Mouse (Mus musculus) hindbrain, embryonic 13.5 days (tissue): ENCODE data around the gene Map4k1. TPM values are rescaled to one million over a fixed set of nuclear protein-coding genes. Genes with fewer than 3 reads are reported as not detected.
"Not testable (repeated sequence)": the region's sequence is repeated elsewhere in the genome, so short reads cannot be mapped to it uniquely, and the experiment has no call there.

ENCODE experiments used
- ATAC-seq: fragments of 200-750 bp; cut with Nextera tagmentation; 2 replicates; pipeline ENCODE4 v1.8.0; 2017; ENCODE audit warnings: moderate TSS enrichment; ENCODE audit not compliant: low FRiP score
- H3K27ac ChIP-seq: fragments of 300-500 bp; sonication (generic); 2 replicates; pipeline ENCODE4 v1.5.1; 2015; ENCODE audit warnings: inconsistent platforms, mild to moderate bottlenecking, moderate library complexity
- H3K27me3 ChIP-seq: fragments of 300-500 bp; sonication (generic); 2 replicates; pipeline ENCODE4 v1.6.1; 2015; ENCODE audit warnings: mild to moderate bottlenecking, inconsistent platforms
- H3K36me3 ChIP-seq: fragments of 300-500 bp; sonication (generic); 2 replicates; pipeline ENCODE4 v1.6.1; 2015; ENCODE audit warnings: mild to moderate bottlenecking, inconsistent platforms
- H3K4me1 ChIP-seq: fragments of 300-500 bp; sonication (generic); replicated peaks from 2 replicates; pipeline ENCODE4 v1.6.1; 2015; ENCODE audit warnings: inconsistent platforms
- H3K4me2 ChIP-seq: fragments of 300-500 bp; sonication (generic); 2 replicates; pipeline ENCODE4 v1.6.1; 2015; ENCODE audit warnings: inconsistent platforms, mild to moderate bottlenecking, moderate library complexity
- H3K4me3 ChIP-seq: fragments of 300-500 bp; sonication (generic); 2 replicates; pipeline ENCODE4 v1.5.1; 2015; ENCODE audit warnings: mild to moderate bottlenecking, inconsistent platforms
- H3K9ac ChIP-seq: fragments of 300-500 bp; sonication (generic); 2 replicates; pipeline ENCODE4 v1.6.1; 2015; ENCODE audit warnings: mild to moderate bottlenecking, inconsistent platforms
- H3K9me3 ChIP-seq: fragments of 300-500 bp; sonication (generic); 2 replicates; pipeline ENCODE4 v1.6.1; 2016; ENCODE audit warnings: inconsistent platforms
- WGBS: fragments of 180-500 bp; shearing (Covaris S2); methylation state at CpG from one replicate; pipeline ENCODE4 v1.1.7; 2015; 5-methylcytosine and 5-hydroxymethylcytosine counted together
- polyA plus RNA-seq: library from polyadenylated mRNA; unstranded; fragments of >200 nt; fragmentation: Nextera tagmentation; extraction: Ambion mirVana; gene quantifications from 2 replicates; pipeline ENCODE4 v1.2.1, GENCODE M21; 2015

Map4k1 gene
- polyA plus RNA-seq, 1 experiment from 2014 or later = 4.1 TPM

- peaks cover 60% of the 10 kb centered on the region for H3K4me1 ChIP-seq
- 65% methylated on average over 1 of the region's 1 CpGs for WGBS
- H3K4me2 ChIP-seq = peak overlapping the region; percentile 93
- H3K9me3 ChIP-seq = no peaks in the 10 kb centered on the region
- no peaks in the 10 kb centered on the region for H3K36me3 ChIP-seq
- no peaks in the 10 kb centered on the region for H3K27me3 ChIP-seq
- ATAC-seq = no peak
- no peak overlapping the region for H3K27ac ChIP-seq
- no peak overlapping the region for H3K4me3 ChIP-seq
- H3K9ac ChIP-seq = 0 out of 2 replicates have a peak overlapping the region, but pooled peaks have one; percentile 98
Measured at GRCm38 (mm10) chr7:28958770-28959169, 23.1 kb upstream of the Map4k1 start.

- Histone ChIP-seq H3K4me2 (peak overlapping the region; percentile 93), H3K9me3 (no peaks in the 10 kb centered on the region), H3K4me3 (peak overlapping the region; percentile 99), H3K4me1 (peaks cover 55% of the 10 kb centered on the region), H3K27ac (no peak overlapping the region; the same call in 1 of the 2 replicates), H3K36me3 (no peaks in the 10 kb centered on the region), H3K9ac (peak overlapping the region; percentile 98), H3K27me3 (no peaks in the 10 kb centered on the region)
- no peak for ATAC-seq
- WGBS = 49% methylated on average over 6 of the region's 6 CpGs
Measured at GRCm38 (mm10) chr7:28959505-28960045, 22.3 kb upstream of the Map4k1 start.

GRCm38 (mm10) chr7:28960354-28961046 lies 21.4 kb upstream of the Map4k1 start:
- Histone ChIP-seq H3K4me1 (peaks cover 47% of the 10 kb centered on the region), H3K27ac (0 out of 2 replicates have a peak overlapping the region, but pooled peaks have one; percentile 12), H3K9ac (peak overlapping the region; percentile 98), H3K4me2 (peak overlapping the region; percentile 93), H3K27me3 (no peaks in the 10 kb centered on the region), H3K36me3 (no peaks in the 10 kb centered on the region), H3K4me3 (peak overlapping the region; percentile 99), H3K9me3 (no peaks in the 10 kb centered on the region)
- WGBS = 34% methylated on average over 9 of the region's 9 CpGs
- ATAC-seq = no peak

GRCm38 (mm10) chr7:28961584-28961926 lies 20.3 kb upstream of the Map4k1 start:
- WGBS = 0% methylated on average over 7 of the region's 7 CpGs
- Histone ChIP-seq H3K9ac (peak overlapping the region; percentile 98), H3K4me2 (peak overlapping the region; percentile 93), H3K4me1 (peaks cover 46% of the 10 kb centered on the region), H3K4me3 (peak overlapping the region; percentile 99), H3K9me3 (no peaks in the 10 kb centered on the region), H3K27me3 (no peaks in the 10 kb centered on the region), H3K27ac (peak overlapping the region; percentile 91), H3K36me3 (no peaks in the 10 kb centered on the region)
- no peak for ATAC-seq

- Histone ChIP-seq H3K4me1 (peaks cover 42% of the 10 kb centered on the region), H3K27me3 (no peaks in the 10 kb centered on the region), H3K9me3 (no peaks in the 10 kb centered on the region), H3K4me3 (peak within 1 kb of the TSS; percentile 99), H3K36me3 (no peaks in the 10 kb centered on the region), H3K4me2 (peak within 1 kb of the TSS; percentile 93), H3K27ac (peak within 1 kb of the TSS; percentile 91), H3K9ac (peak within 1 kb of the TSS; percentile 98)
- ATAC-seq = peak; percentile 92
- under 1% methylated on average over 73 of the region's 76 CpGs for WGBS
Measured at GRCm38 (mm10) chr7:28961927-28962670, 19.8 kb upstream of the Map4k1 start, which contains the start of gene Actn4. TSS of gene Actn4 (minus strand) at chr7:28962340.

GRCm38 (mm10) chr7:28963399-28963923 lies 18.4 kb upstream of the Map4k1 start:
- no peak overlapping the region for H3K4me3 ChIP-seq
- no peak overlapping the region for H3K9ac ChIP-seq
- H3K27me3 ChIP-seq = no peaks in the 10 kb centered on the region
- H3K27ac ChIP-seq = 0 out of 2 replicates have a peak overlapping the region, but pooled peaks have one; percentile 88
- H3K36me3 ChIP-seq = no peaks in the 10 kb centered on the region
- H3K4me2 ChIP-seq = no peak overlapping the region
- ATAC-seq = no peak
- no peaks in the 10 kb centered on the region for H3K9me3 ChIP-seq
- peaks cover 35% of the 10 kb centered on the region for H3K4me1 ChIP-seq
- 75% methylated on average over 3 of the region's 3 CpGs for WGBS

GRCm38 (mm10) chr7:28965346-28965840 lies 16.5 kb upstream of the Map4k1 start:
- Histone ChIP-seq H3K9ac (no peak overlapping the region), H3K27me3 (no peaks in the 10 kb centered on the region), H3K4me1 (peaks cover 16% of the 10 kb centered on the region), H3K4me2 (no peak overlapping the region), H3K4me3 (no peak overlapping the region), H3K9me3 (no peaks in the 10 kb centered on the region), H3K27ac (no peak overlapping the region), H3K36me3 (peaks cover 8% of the 10 kb centered on the region)
- 85% methylated on average over 5 of the region's 5 CpGs for WGBS
- no peak for ATAC-seq

- no peak for ATAC-seq
- no peak overlapping the region for H3K9ac ChIP-seq
- H3K4me1 ChIP-seq = peaks cover 8% of the 10 kb centered on the region
- no peaks in the 10 kb centered on the region for H3K27me3 ChIP-seq
- WGBS = 91% methylated on average over 4 of the region's 5 CpGs
- no peak overlapping the region for H3K27ac ChIP-seq
- no peaks in the 10 kb centered on the region for H3K9me3 ChIP-seq
- no peak overlapping the region for H3K4me2 ChIP-seq
- peaks cover 14% of the 10 kb centered on the region for H3K36me3 ChIP-seq
- no peak overlapping the region for H3K4me3 ChIP-seq
Measured at GRCm38 (mm10) chr7:28966181-28966580, 15.7 kb upstream of the Map4k1 start.

- ATAC-seq = no peak
- Histone ChIP-seq H3K27ac (no peak overlapping the region), H3K9me3 (no peaks in the 10 kb centered on the region), H3K4me3 (no peak overlapping the region), H3K36me3 (peaks cover 22% of the 10 kb centered on the region), H3K4me1 (peaks cover 5% of the 10 kb centered on the region; the same call in 1 of the 2 replicates), H3K27me3 (no peaks in the 10 kb centered on the region), H3K9ac (no peak overlapping the region), H3K4me2 (no peak overlapping the region)
- WGBS = 70% methylated on average over 4 of the region's 4 CpGs
Measured at GRCm38 (mm10) chr7:28966751-28967505, 14.9 kb upstream of the Map4k1 start.

GRCm38 (mm10) chr7:28968120-28968519 lies 13.7 kb upstream of the Map4k1 start:
- H3K4me3 ChIP-seq, H3K9me3 ChIP-seq, H3K27me3 ChIP-seq, H3K27ac ChIP-seq, H3K4me1 ChIP-seq, H3K4me2 ChIP-seq, ATAC-seq, H3K9ac ChIP-seq: not testable (repeated sequence)
- WGBS = 97% methylated on average over 8 of the region's 8 CpGs
- H3K36me3 ChIP-seq = peaks cover 29% of the 10 kb centered on the region

GRCm38 (mm10) chr7:28969271-28969670 lies 12.6 kb upstream of the Map4k1 start:
- 85% methylated on average over 1 of the region's 1 CpGs for WGBS
- no peak for ATAC-seq
- no peaks in the 10 kb centered on the region for H3K9me3 ChIP-seq
- peaks cover 40% of the 10 kb centered on the region for H3K36me3 ChIP-seq
- H3K4me1 ChIP-seq = no peaks in the 10 kb centered on the region
- no peak overlapping the region for H3K4me3 ChIP-seq
- H3K27ac ChIP-seq = no peak overlapping the region
- no peak overlapping the region for H3K4me2 ChIP-seq
- no peaks in the 10 kb centered on the region for H3K27me3 ChIP-seq
- H3K9ac ChIP-seq = no peak overlapping the region
